Mouse (Mus musculus) liver, adult 2 months (tissue): ENCODE results near the gene Doc2a.

ENCODE experiments used
- CTCF ChIP-seq: fragments of 200-500 bp; IDR thresholded peaks from 2 replicates; pipeline ENCODE4 v1.5.1; 2011; ENCODE audit warnings: low read depth, low read length, control low read depth
- POLR2A ChIP-seq: fragments of 200-500 bp; IDR thresholded peaks from 2 replicates; pipeline ENCODE4 v1.6.1; 2011; ENCODE audit warnings: low read length, control low read depth; ENCODE audit not compliant: insufficient read depth; ENCODE audit errors: extremely low read depth

DNA sequence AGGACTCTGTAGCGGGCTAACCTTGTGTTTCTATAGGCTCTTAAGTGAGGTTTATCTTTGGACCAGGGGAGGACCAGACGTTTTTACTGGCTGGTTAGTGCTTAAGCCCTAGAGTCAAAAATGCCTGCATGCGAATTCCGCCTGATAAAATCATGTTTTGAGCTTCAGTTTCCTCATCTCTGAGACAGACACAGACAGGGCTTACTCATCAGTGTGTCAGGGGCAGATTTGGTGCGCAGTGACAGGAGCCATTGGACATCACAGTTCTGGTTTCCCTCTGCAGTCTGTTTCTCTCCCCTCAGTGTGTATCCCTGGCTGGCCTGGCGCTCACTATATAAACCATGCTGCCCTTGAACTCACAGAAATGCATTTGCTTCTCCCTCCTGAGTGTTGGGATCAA is 44.0 kb upstream of the Doc2a start:
- no peak for TF ChIP-seq POLR2A
- no peak for TF ChIP-seq CTCF
